Mouse (Mus musculus) midbrain, embryonic 11.5 days (tissue): ENCODE measurements around the gene Dgki. TPM values are rescaled to one million over a fixed set of nuclear protein-coding genes. Genes with fewer than 3 reads are reported as not detected.

Experiments
- ATAC-seq: fragments of 200-750 bp; cut with Nextera tagmentation; 2 replicates; pipeline ENCODE4 v1.8.0; 2017; ENCODE audit warnings: moderate TSS enrichment, moderate library complexity; ENCODE audit not compliant: low FRiP score
- DNase-seq: peaks from one replicate; pipeline ENCODE4 v3.0.0; 2015; ENCODE audit warnings: low spot score; ENCODE audit errors: missing footprints
- H3K27ac ChIP-seq: fragments of 300-500 bp; sonication (generic); 2 replicates; pipeline ENCODE4 v1.5.1; 2014; ENCODE audit warnings: low read depth, low read length
- H3K27me3 ChIP-seq: fragments of 300-500 bp; sonication (generic); 2 replicates; pipeline ENCODE4 v1.6.1; 2014; ENCODE audit warnings: mild to moderate bottlenecking, low read length, moderate library complexity, mixed read lengths; ENCODE audit not compliant: control insufficient read depth, insufficient read depth
- H3K36me3 ChIP-seq: fragments of 300-500 bp; sonication (generic); 2 replicates; pipeline ENCODE4 v1.6.1; 2014; ENCODE audit warnings: mild to moderate bottlenecking, low read length, moderate library complexity, mixed read lengths; ENCODE audit not compliant: control insufficient read depth, insufficient read depth
- H3K4me1 ChIP-seq: fragments of 300-500 bp; sonication (generic); 2 replicates; pipeline ENCODE4 v1.6.1; 2014; ENCODE audit warnings: low read length; ENCODE audit not compliant: control insufficient read depth, insufficient read depth
- H3K4me2 ChIP-seq: fragments of 300-500 bp; sonication (generic); 2 replicates; pipeline ENCODE4 v1.6.1; 2014; ENCODE audit warnings: mild to moderate bottlenecking, moderate library complexity
- H3K4me3 ChIP-seq: fragments of 300-500 bp; sonication (generic); 2 replicates; pipeline ENCODE4 v1.5.1; 2014; ENCODE audit warnings: low read depth, low read length
- H3K9ac ChIP-seq: fragments of 300-500 bp; sonication (generic); 2 replicates; pipeline ENCODE4 v1.6.1; 2014; ENCODE audit warnings: low read length
- H3K9me3 ChIP-seq: fragments of 300-500 bp; sonication (generic); 2 replicates; pipeline ENCODE4 v1.6.1; 2016; ENCODE audit warnings: low read length; ENCODE audit not compliant: control insufficient read depth
- WGBS: fragments of 180-500 bp; shearing (Covaris S2); extraction: QIAGEN DNeasy Blood & Tissue Kit; methylation state at CpG from one replicate; pipeline ENCODE4 v1.1.7; 2014; 5-methylcytosine and 5-hydroxymethylcytosine counted together
- polyA plus RNA-seq: library from polyadenylated mRNA; unstranded; fragments of >200 nt; fragmentation: Nextera tagmentation; extraction: Ambion mirVana; gene quantifications from 2 replicates; pipeline ENCODE4 v1.2.1, GENCODE M21; 2014

The Dgki gene
- polyA plus RNA-seq, 1 experiment from 2014 or later = 2.1 TPM

GRCm38 (mm10) chr6:37284879-37285278 is 15.1 kb downstream of the Dgki start:
- no peak for DNase-seq
- Histone ChIP-seq H3K4me3 (no peak overlapping the region), H3K9ac (no peak overlapping the region), H3K36me3 (no peaks in the 10 kb centered on the region), H3K4me2 (no peak overlapping the region), H3K27ac (no peak overlapping the region), H3K27me3 (no peaks in the 10 kb centered on the region), H3K4me1 (no peaks in the 10 kb centered on the region), H3K9me3 (no peaks in the 10 kb centered on the region)
- 90% methylated on average over 9 of the region's 9 CpGs for WGBS
- no peak for ATAC-seq

- no peak for ATAC-seq
- no peaks in the 10 kb centered on the region for H3K4me1 ChIP-seq
- H3K4me3 ChIP-seq = no peak overlapping the region
- no peaks in the 10 kb centered on the region for H3K27me3 ChIP-seq
- DNase-seq = peak; percentile 59
- no peak overlapping the region for H3K27ac ChIP-seq
- no peaks in the 10 kb centered on the region for H3K36me3 ChIP-seq
- WGBS = 82% methylated on average over 2 of the region's 2 CpGs
- no peak overlapping the region for H3K9ac ChIP-seq
- no peaks in the 10 kb centered on the region for H3K9me3 ChIP-seq
- no peak overlapping the region for H3K4me2 ChIP-seq
Observed at GRCm38 (mm10) chr6:37283336-37283735, 16.6 kb downstream of the Dgki start.

- ATAC-seq = no peak
- H3K4me1 ChIP-seq = no peaks in the 10 kb centered on the region
- DNase-seq = peak; percentile 54
- H3K36me3 ChIP-seq = no peaks in the 10 kb centered on the region
- H3K9me3 ChIP-seq = no peaks in the 10 kb centered on the region
- H3K27ac ChIP-seq = no peak overlapping the region
- no peaks in the 10 kb centered on the region for H3K27me3 ChIP-seq
- H3K4me2 ChIP-seq = no peak overlapping the region
- H3K4me3 ChIP-seq = no peak overlapping the region
- no peak overlapping the region for H3K9ac ChIP-seq
- 75% methylated on average over 1 of the region's 1 CpGs for WGBS
Observed at GRCm38 (mm10) chr6:37282659-37283058, 17.3 kb downstream of the Dgki start.

GRCm38 (mm10) chr6:37276834-37277715 is 22.9 kb downstream of the Dgki start:
- 59% methylated on average over 6 of the region's 6 CpGs for WGBS
- no peaks in the 10 kb centered on the region for H3K9me3 ChIP-seq
- DNase-seq = no peak

GRCm38 (mm10) chr6:37276181-37276580 is 23.8 kb downstream of the Dgki start:
- H3K4me2 ChIP-seq = no peak overlapping the region
- no peaks in the 10 kb centered on the region for H3K9me3 ChIP-seq
- H3K36me3 ChIP-seq = no peaks in the 10 kb centered on the region
- no peak for DNase-seq
- 79% methylated on average over 5 of the region's 5 CpGs for WGBS
- no peak overlapping the region for H3K27ac ChIP-seq
- no peak overlapping the region for H3K9ac ChIP-seq
- 0 out of 2 replicates have a peak, but pooled peaks cover 4% of the 10 kb centered on the region for H3K4me1 ChIP-seq
- no peaks in the 10 kb centered on the region for H3K27me3 ChIP-seq
- ATAC-seq = no peak
- H3K4me3 ChIP-seq = no peak overlapping the region

More at GRCm38 (mm10) chr6:37276834-37277715, 22.9 kb downstream of the Dgki start:
- Histone ChIP-seq H3K27me3 (no peaks in the 10 kb centered on the region), H3K4me1 (0 out of 2 replicates have a peak, but pooled peaks cover 4% of the 10 kb centered on the region), H3K36me3 (no peaks in the 10 kb centered on the region), H3K9ac (no peak overlapping the region), H3K27ac (no peak overlapping the region), H3K4me3 (no peak overlapping the region), H3K4me2 (no peak overlapping the region)
- ATAC-seq = no peak

GRCm38 (mm10) chr6:37270905-37271591 is 28.9 kb downstream of the Dgki start:
- no peak overlapping the region for H3K27ac ChIP-seq
- no peaks in the 10 kb centered on the region for H3K27me3 ChIP-seq
- no peak for ATAC-seq
- no peaks in the 10 kb centered on the region for H3K9me3 ChIP-seq
- 88% methylated on average over 8 of the region's 8 CpGs for WGBS
- H3K36me3 ChIP-seq = no peaks in the 10 kb centered on the region
- no peak overlapping the region for H3K4me2 ChIP-seq
- no peak overlapping the region for H3K4me3 ChIP-seq
- no peaks in the 10 kb centered on the region for H3K4me1 ChIP-seq
- peak; percentile 41 for DNase-seq
- no peak overlapping the region for H3K9ac ChIP-seq

GRCm38 (mm10) chr6:37268589-37268988 is 31.4 kb downstream of the Dgki start:
- ATAC-seq = no peak
- Histone ChIP-seq H3K4me2 (no peak overlapping the region), H3K27me3 (no peaks in the 10 kb centered on the region), H3K27ac (no peak overlapping the region), H3K9me3 (no peaks in the 10 kb centered on the region), H3K36me3 (no peaks in the 10 kb centered on the region), H3K4me3 (no peak overlapping the region), H3K9ac (no peak overlapping the region), H3K4me1 (no peaks in the 10 kb centered on the region)
- WGBS = 89% methylated on average over 6 of the region's 6 CpGs
- DNase-seq = no peak

- 96% methylated on average over 4 of the region's 4 CpGs for WGBS
- H3K36me3 ChIP-seq = no peaks in the 10 kb centered on the region
- no peaks in the 10 kb centered on the region for H3K27me3 ChIP-seq
- H3K4me1 ChIP-seq = no peaks in the 10 kb centered on the region
- H3K9ac ChIP-seq = no peak overlapping the region
- DNase-seq (no peak), ATAC-seq (no peak)
- no peak overlapping the region for H3K27ac ChIP-seq
- H3K4me3 ChIP-seq = no peak overlapping the region
- no peaks in the 10 kb centered on the region for H3K9me3 ChIP-seq
- H3K4me2 ChIP-seq = no peak overlapping the region
Observed at GRCm38 (mm10) chr6:37267952-37268351, 32.0 kb downstream of the Dgki start.

- H3K27me3 ChIP-seq = no peaks in the 10 kb centered on the region
- H3K4me3 ChIP-seq = no peak overlapping the region
- no peak overlapping the region for H3K4me2 ChIP-seq
- DNase-seq = no peak
- H3K27ac ChIP-seq = no peak overlapping the region
- ATAC-seq = no peak
- WGBS = 93% methylated on average over 7 of the region's 7 CpGs
- H3K36me3 ChIP-seq = no peaks in the 10 kb centered on the region
- H3K9ac ChIP-seq = no peak overlapping the region
- no peaks in the 10 kb centered on the region for H3K4me1 ChIP-seq
- H3K9me3 ChIP-seq = no peaks in the 10 kb centered on the region
Observed at GRCm38 (mm10) chr6:37262486-37262885, 37.5 kb downstream of the Dgki start.
